Mouse (Mus musculus) v-Abl transformed pro-B cells (cell line): Measurements from ENCODE around the gene Itgal.

Experiments used
- in situ Hi-C, 2 experiments: fragments of 400-800 bp; cut with MboI; formaldehyde crosslinking; loops; one replicate each; pipeline ENCODE4 v1.15.1; 2025; ENCODE audit not compliant: unreplicated experiment in 2 of 2

Gene Itgal

DNA sequence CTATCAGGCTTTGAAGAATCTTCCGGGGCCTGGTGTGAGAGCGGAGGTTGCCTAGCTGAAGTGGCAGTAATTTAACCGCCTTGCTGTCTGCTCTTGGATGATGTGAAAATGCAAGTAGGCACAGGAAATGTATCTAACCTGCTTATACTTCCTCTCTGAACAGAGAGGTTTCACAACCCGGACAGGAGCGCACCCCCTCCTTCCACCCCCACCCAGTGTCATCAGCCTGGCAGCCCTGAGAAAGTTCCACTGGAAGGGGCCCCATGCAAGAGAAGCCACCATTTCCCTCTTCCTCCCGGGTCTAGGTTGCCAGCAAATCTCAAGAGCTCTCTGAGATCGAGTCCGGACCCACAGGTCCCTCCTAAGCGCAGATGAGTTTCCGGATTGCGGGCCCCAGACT, at the start of gene Itgal:
Gene Itgal, plus strand, starts transcription at position 163 of the 400 bp plus-strand sequence.
- in situ Hi-C loops: no loop called here

DNA sequence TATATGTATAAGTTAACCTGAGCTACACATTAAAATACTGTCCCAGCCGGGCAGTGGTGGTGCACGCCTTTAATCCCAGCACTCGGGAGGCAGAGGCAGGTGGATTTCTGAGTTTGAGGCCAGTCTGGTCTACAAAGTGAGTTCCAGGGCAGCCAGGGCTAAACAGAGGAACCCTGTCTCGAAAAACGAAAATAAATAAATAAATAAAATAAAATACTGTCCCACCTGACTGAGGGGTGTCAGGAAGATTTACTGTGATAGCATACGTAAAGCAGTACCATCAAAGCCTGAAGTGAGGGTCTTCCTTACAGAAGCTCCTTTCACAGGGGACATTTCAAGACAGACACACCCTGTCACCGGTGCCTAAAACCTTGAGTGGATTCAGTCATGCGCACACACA, 45.5 kb upstream of the Itgal start:
- in situ Hi-C loops: loop anchor here in 1 of 2 experiments (25.0 kb wide), 1 partner anchor 237 kb away; the partner anchor contains the start of gene Fbrs

DNA sequence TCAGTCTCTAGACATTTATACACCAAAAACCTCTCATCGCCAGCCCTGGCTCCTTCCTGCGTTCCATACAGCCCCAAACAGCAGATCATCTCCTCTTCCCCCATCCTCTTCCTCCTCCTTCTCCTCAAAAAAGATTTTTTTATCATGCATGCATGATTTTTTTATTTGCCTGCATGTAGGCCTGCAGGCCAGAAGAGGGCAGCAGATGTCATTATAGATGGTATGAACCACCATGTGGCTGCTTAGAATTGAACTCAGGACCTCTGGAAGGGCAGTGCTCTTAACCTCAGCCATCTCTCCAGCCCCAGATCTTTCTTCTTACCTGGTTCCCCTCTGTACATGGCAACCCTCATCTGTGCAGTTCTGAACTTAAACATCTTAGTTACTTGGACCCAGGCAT, 43.6 kb upstream of the Itgal start:
- in situ Hi-C loops: loop anchor here in 1 of 2 experiments (25.0 kb wide), 1 partner anchor 235 kb away; the partner anchor contains the start of gene Fbrs

DNA sequence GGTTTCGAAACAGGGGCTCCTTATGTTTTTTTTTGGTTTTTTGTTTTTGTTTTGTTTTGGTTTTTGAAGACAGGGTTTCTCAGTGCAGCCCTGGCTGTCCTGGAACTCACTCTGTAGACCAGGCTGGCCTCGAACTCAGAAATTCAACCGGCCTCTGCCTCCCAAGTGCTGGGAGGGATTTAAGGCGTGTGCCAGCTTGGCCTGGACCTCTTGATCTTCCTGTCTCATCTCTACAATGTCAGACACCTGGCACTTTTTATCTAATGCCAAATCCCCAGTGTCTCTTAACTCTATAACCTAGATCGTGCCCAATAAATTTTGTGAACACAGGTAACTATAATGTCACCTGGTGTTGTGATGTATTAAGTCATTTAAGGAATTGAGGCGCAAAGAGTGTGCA, 42.7 kb upstream of the Itgal start:
- in situ Hi-C loops: loop anchor here in 1 of 2 experiments (25.0 kb wide), 1 partner anchor 234 kb away; the partner anchor contains the start of gene Fbrs

DNA sequence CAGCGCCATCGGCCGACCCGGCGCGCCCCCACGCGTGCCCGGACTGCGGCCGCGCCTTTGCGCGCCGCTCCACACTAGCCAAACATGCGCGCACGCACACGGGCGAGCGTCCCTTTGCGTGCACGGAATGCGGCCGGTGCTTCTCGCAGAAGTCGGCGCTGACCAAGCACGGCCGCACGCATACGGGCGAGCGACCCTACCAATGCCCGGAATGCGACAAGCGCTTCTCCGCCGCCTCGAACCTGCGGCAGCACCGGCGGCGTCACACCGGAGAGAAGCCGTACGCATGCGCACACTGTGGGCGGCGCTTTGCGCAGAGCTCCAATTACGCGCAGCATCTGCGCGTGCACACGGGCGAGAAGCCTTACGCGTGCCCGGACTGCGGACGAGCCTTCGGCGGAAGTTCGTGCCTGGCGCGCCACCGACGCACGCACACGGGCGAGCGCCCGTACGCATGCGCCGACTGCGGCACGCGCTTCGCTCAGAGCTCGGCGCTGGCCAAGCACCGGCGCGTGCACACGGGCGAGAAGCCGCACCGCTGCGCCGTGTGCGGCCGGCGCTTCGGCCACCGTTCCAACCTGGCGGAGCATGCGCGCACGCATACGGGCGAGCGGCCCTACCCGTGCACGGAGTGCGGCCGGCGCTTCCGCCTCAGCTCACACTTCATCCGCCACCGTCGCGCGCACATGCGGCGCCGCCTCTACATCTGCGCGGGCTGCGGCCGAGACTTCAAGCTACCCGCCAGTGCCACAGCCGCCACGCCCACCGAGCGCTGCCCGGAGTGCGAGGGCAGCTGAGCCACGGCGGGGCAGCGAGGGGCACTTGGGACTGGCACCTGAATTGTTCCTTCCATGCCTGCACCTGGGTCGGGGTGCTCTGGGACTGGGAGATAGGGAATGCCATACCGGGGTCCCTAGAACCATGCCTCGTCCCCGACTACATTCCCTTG, 42.0 kb upstream of the Itgal start:
- in situ Hi-C loops: loop anchor here in 1 of 2 experiments (25.0 kb wide), 1 partner anchor 233 kb away; the partner anchor contains the start of gene Fbrs

DNA sequence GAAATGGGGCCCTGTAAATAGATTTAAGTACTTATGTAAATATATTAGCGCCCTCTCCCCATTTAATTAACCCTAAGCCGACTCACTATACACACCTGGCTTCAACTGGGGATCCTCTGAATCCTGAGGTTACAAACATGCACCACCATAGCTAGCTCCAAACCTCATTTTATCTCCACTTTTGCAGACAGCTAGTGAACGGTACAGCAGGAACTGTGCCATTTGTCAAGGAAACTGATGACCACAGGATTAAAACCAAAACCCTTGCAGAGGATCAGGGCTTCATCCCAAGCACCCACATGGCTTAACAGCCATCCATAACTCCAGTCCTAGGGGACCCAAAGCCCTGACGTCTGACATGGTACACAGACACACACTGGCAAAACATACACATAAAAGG, 41.1 kb upstream of the Itgal start:
- in situ Hi-C loops: loop anchor here in 1 of 2 experiments (25.0 kb wide), 1 partner anchor 232 kb away; the partner anchor contains the start of gene Fbrs

GRCm38 (mm10) chr7:127255965-127256364, 40.1 kb upstream of the Itgal start:
- in situ Hi-C loops: loop anchor here in 1 of 2 experiments (25.0 kb wide), 1 partner anchor 231 kb away; the partner anchor contains the start of gene Fbrs

GRCm38 (mm10) chr7:127256518-127256917, 39.5 kb upstream of the Itgal start:
- in situ Hi-C loops: loop anchor here in 1 of 2 experiments (25.0 kb wide), 1 partner anchor 231 kb away; the partner anchor contains the start of gene Fbrs

DNA sequence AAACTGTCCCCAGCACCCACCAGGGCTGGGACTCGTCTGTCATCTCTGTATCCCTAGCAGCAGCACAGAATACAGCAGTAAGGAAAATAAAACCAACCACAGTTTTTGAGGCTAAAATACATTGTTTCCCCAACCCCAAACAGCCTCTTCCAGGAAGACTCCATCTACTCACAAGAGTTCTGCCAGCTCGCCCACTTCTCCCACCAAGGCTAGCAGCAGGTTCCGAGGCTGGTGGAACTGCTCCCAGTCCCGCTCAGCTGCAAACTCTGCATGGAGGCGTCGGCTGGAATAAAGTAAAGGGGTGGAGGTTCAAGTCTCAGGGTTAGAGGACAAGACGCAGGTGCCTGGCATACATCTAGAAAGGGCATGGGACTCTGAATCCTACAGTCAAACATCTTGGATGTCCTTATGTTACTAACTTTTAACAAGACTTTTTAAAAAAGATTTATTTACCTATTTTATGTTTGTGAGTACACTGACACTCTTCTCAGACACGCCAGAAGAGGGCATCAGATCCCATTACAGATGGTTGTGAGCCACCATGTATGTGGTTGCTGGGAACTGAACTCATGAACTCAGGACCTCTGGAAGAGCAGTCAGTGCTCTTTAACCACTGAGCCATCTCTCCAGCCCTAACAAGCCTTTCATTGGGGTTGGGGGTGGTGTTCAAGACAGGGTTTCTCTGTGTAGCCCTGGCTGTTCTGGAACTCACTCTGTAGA, 36.7 kb upstream of the Itgal start:
- in situ Hi-C loops: loop anchor here in 1 of 2 experiments (25.0 kb wide), 1 partner anchor 228 kb away; the partner anchor contains the start of gene Fbrs

- in situ Hi-C loops: loop anchor here (5.0 to 25.0 kb wide), 3 partner anchors 77 to 227 kb away; partner anchors contain the start of gene Fbrs (in 1 of the 2)
Observed at GRCm38 (mm10) chr7:127260309-127261111, 35.5 kb upstream of the Itgal start, which contains the start of gene Dctpp1. Gene Dctpp1 (minus strand): TSS chr7:127260709.

DNA sequence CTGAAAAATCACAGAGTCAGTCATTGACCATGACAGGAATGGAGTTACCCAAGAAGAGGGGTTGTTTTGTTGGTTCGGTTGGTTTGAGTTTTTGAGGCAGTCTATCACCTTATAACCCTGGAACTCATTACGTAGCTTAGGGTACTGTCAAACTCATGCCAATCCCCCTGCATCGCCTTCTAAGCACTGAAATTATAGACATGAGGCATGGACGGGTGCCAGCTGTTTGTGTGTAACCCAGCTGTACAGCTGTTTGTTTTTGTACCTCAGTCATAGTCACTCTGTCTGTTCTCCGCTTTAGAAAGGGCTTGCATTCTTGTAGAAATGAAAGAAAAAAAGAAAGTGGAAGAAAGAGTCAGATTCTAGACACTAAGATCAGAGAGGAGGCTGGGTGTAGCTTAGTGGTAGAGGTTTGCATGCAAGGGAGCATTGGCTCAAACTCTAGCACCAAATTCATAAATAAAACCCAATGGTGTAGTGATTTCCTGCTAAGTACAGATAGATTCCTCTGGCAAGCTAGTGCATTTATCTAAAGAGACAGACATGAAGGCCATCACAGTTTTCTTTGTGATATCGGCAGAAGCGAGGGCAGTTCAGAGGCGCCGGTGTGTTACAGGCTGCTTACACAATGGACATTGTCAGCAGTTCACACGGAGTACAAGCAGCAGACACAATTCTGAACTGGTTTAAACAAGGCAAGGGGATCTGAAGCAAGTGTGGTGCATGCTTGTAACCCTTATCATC, 33.7 kb upstream of the Itgal start:
- in situ Hi-C loops: loop anchor here (5.0 to 25.0 kb wide), 3 partner anchors 75 to 225 kb away; partner anchors contain the start of gene Fbrs (in 1 of the 2)

GRCm38 (mm10) chr7:127263526-127263925, 32.5 kb upstream of the Itgal start:
- in situ Hi-C loops: loop anchor here (5.0 to 25.0 kb wide), 3 partner anchors 74 to 224 kb away; partner anchors contain the start of gene Fbrs (in 1 of the 2)

GRCm38 (mm10) chr7:127270256-127270655, 25.8 kb upstream of the Itgal start:
- in situ Hi-C loops: loop anchor here (5.0 to 25.0 kb wide), 2 partner anchors 37 to 217 kb away; partner anchors contain the start of gene Fbrs (in 1 of the 2)

GRCm38 (mm10) chr7:127270666-127271065, 25.4 kb upstream of the Itgal start:
- in situ Hi-C loops: loop anchor here (5.0 to 25.0 kb wide), 2 partner anchors 37 to 217 kb away; partner anchors contain the start of gene Fbrs (in 1 of the 2)

GRCm38 (mm10) chr7:127271093-127271492, 25.0 kb upstream of the Itgal start:
- in situ Hi-C loops: loop anchor here (5.0 to 25.0 kb wide), 2 partner anchors 36 to 216 kb away; partner anchors contain the start of gene Fbrs (in 1 of the 2)

- in situ Hi-C loops: loop anchor here (5.0 to 25.0 kb wide), 2 partner anchors 35 to 215 kb away; partner anchors contain the start of gene Fbrs (in 1 of the 2)
Observed at GRCm38 (mm10) chr7:127272566-127272965, 23.5 kb upstream of the Itgal start.

GRCm38 (mm10) chr7:127273118-127273923, 22.7 kb upstream of the Itgal start:
- in situ Hi-C loops: loop anchor here (5.0 to 25.0 kb wide), 2 partner anchors 34 to 214 kb away; partner anchors contain the start of gene Fbrs (in 1 of the 2)
